Mouse (Mus musculus): ENCODE measurements around the gene Hlx. TPM values are rescaled to one million over a fixed set of nuclear protein-coding genes. Genes with fewer than 3 reads are reported as not detected.
A peak's percentile ranks its signal among the peaks of the same experiment; 100 is the strongest.

Hlx gene
- polyA plus RNA-seq, 1 experiment from 2014 or later = 5.4 TPM

GRCm38 (mm10) chr1:184731091-184731640 lies 1.3 kb downstream of the Hlx start:
- TF ChIP-seq CTCF (IDR thresholded peaks at IDR 0.05; ENCODE audit: low read depth) (no peak), EP300 (optimal IDR thresholded peaks at IDR 0.05) (no peak)
- H3K27me3 ChIP-seq (ENCODE audit: control insufficient read depth, insufficient read depth, low read length) = peaks cover 34% of the 10 kb centered on the region
- H3K36me3 ChIP-seq (ENCODE audit: control insufficient read depth, insufficient read depth, low read length) = no peaks in the 10 kb centered on the region
- WGBS = 9% methylated on average over 18 of the region's 18 CpGs
- DNase-seq (ENCODE audit: low spot score) (no peak), ATAC-seq (ENCODE audit: low FRiP score, low TSS enrichment) (no peak)
- peak overlapping the region; percentile 61 for H3K4me3 ChIP-seq (ENCODE audit: low read depth, low read length)
- H3K9me3 ChIP-seq (ENCODE audit: control insufficient read depth, low read length) = no peaks in the 10 kb centered on the region
- H3K4me2 ChIP-seq (replicated peaks; ENCODE audit: low read depth) = peak overlapping the region; percentile 75
- H3K27ac ChIP-seq (replicated peaks) = peak overlapping the region; percentile 85
- peak overlapping the region; percentile 65 for H3K9ac ChIP-seq (ENCODE audit: low read length)
- no peaks in the 10 kb centered on the region; the same call in 1 of the 2 replicates for H3K4me1 ChIP-seq (replicated peaks; ENCODE audit: control insufficient read depth, insufficient read depth)

DNA sequence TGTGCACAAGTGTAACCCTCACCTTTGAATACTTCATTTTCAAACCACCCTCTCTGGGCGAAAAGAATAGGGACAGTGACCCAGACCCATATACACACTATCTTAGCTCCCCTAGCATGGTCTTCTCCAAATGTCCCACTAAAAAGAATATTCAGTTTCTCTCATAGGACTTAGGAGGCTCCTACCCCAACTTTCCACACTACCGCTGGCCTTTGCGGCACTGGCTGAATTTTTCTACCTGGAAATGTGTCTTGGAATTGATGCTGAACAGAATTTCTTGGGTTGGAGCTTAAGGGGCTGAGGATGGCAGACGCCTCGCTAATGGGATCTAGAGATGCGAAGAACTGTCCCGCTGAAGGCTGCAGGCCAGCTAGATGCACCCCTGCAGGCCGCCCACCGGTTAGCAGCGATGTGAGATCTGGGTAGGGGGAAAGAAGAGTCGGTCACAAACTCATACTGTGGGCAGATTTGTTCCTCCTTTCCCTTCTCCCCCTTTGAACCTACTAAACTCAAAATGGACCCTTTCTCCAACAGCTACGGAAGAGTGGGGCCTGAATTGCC lies 1.9 kb downstream of the Hlx start:
- Histone ChIP-seq H3K9ac (ENCODE audit: low read length) (no peak overlapping the region), H3K4me1 (replicated peaks; ENCODE audit: control insufficient read depth, insufficient read depth) (no peaks in the 10 kb centered on the region; the same call in 1 of the 2 replicates), H3K27ac (replicated peaks) (no peak overlapping the region; the same call in 1 of the 2 replicates), H3K4me3 (ENCODE audit: low read depth, low read length) (peak overlapping the region; percentile 61), H3K9me3 (ENCODE audit: control insufficient read depth, low read length) (no peaks in the 10 kb centered on the region), H3K36me3 (ENCODE audit: control insufficient read depth, insufficient read depth, low read length) (no peaks in the 10 kb centered on the region), H3K4me2 (replicated peaks; ENCODE audit: low read depth) (no peak overlapping the region; the same call in none of the 2 replicates), H3K27me3 (ENCODE audit: control insufficient read depth, insufficient read depth, low read length) (peaks cover 37% of the 10 kb centered on the region)
- TF ChIP-seq CTCF (IDR thresholded peaks at IDR 0.05; ENCODE audit: low read depth) (no peak), EP300 (optimal IDR thresholded peaks at IDR 0.05) (no peak)
- ATAC-seq (ENCODE audit: low FRiP score, low TSS enrichment) (no peak), DNase-seq (ENCODE audit: low spot score) (no peak)
- WGBS = 19% methylated on average over 12 of the region's 12 CpGs

GRCm38 (mm10) chr1:184729357-184730140 lies 2.9 kb downstream of the Hlx start:
- TF ChIP-seq CTCF (IDR thresholded peaks at IDR 0.05; ENCODE audit: low read depth) = no peak
- TF ChIP-seq EP300 (optimal IDR thresholded peaks at IDR 0.05) = no peak
- ATAC-seq (ENCODE audit: low FRiP score, low TSS enrichment) (no peak), DNase-seq (ENCODE audit: low spot score) (no peak)
- 20% methylated on average over 19 of the region's 19 CpGs for WGBS
- Histone ChIP-seq H3K9me3 (ENCODE audit: control insufficient read depth, low read length) (no peaks in the 10 kb centered on the region), H3K9ac (ENCODE audit: low read length) (no peak overlapping the region), H3K36me3 (ENCODE audit: control insufficient read depth, insufficient read depth, low read length) (no peaks in the 10 kb centered on the region), H3K27me3 (ENCODE audit: control insufficient read depth, insufficient read depth, low read length) (peaks cover 40% of the 10 kb centered on the region), H3K4me1 (replicated peaks; ENCODE audit: control insufficient read depth, insufficient read depth) (no peaks in the 10 kb centered on the region; the same call in 1 of the 2 replicates), H3K27ac (replicated peaks) (no peak overlapping the region), H3K4me3 (ENCODE audit: low read depth, low read length) (peak overlapping the region; percentile 22), H3K4me2 (replicated peaks; ENCODE audit: low read depth) (peak overlapping the region; percentile 34)

GRCm38 (mm10) chr1:184728561-184729115 lies 3.8 kb downstream of the Hlx start:
- DNase-seq (ENCODE audit: low spot score) (no peak), ATAC-seq (ENCODE audit: low FRiP score, low TSS enrichment) (no peak)
- Histone ChIP-seq H3K4me1 (replicated peaks; ENCODE audit: control insufficient read depth, insufficient read depth) (no peaks in the 10 kb centered on the region; the same call in 1 of the 2 replicates), H3K36me3 (ENCODE audit: control insufficient read depth, insufficient read depth, low read length) (no peaks in the 10 kb centered on the region), H3K9ac (ENCODE audit: low read length) (no peak overlapping the region), H3K9me3 (ENCODE audit: control insufficient read depth, low read length) (no peaks in the 10 kb centered on the region), H3K27ac (replicated peaks) (no peak overlapping the region), H3K4me2 (replicated peaks; ENCODE audit: low read depth) (0 out of 2 replicates have a peak overlapping the region, but pooled peaks have one; percentile 9), H3K27me3 (ENCODE audit: control insufficient read depth, insufficient read depth, low read length) (peaks cover 35% of the 10 kb centered on the region), H3K4me3 (ENCODE audit: low read depth, low read length) (peak overlapping the region; percentile 29)
- no peak for TF ChIP-seq EP300 (optimal IDR thresholded peaks at IDR 0.05)
- no peak for TF ChIP-seq CTCF (IDR thresholded peaks at IDR 0.05; ENCODE audit: low read depth)
- WGBS = 16% methylated on average over 6 of the region's 6 CpGs

DNA sequence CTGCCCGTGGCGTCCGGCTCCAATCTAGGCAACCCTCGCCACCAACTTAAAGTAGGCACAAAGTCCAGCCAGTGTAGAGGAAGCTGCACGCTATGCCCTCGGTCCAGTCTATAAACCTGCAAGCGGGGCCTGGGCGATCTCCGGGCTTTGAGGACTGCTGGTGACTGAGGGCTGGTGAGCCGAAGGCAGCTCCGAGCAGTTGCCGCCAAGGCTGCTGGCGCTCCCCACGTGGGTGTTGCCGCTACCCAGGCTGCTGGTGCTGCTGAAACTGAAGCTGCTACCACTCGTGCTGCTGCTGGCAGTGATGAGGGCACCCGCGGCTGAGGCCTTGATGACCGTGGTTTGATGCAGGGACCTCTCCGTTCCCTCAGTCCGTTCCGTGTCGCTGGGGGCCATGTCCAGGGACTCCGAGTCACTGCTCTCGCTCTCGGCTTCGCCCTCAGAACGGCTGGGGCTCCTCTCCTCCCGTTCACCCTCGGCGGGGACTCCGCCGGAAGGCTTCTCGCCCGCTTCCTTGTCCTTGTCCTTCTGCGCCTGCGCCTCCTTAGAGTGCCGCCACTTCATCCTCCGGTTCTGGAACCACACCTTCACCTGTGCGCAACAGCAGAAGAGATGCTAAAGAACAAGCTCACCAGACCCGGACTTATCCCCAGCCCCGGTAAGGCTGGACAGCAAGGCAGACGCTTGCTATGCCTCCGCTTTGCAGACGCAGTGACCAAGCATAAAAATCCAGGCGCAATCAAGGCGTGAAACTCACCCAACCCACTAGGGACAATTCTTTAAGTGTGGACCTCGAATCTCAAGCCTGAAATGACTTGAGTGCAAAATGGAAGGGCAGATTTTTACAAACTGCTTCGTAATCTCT lies 4.8 kb downstream of the Hlx start:
- TF ChIP-seq CTCF (IDR thresholded peaks at IDR 0.05; ENCODE audit: low read depth) = no peak
- no peaks in the 10 kb centered on the region; the same call in 1 of the 2 replicates for H3K4me1 ChIP-seq (replicated peaks; ENCODE audit: control insufficient read depth, insufficient read depth)
- DNase-seq (ENCODE audit: low spot score) (peak; percentile 40), ATAC-seq (ENCODE audit: low FRiP score, low TSS enrichment) (no peak)
- peak overlapping the region; percentile 49 for H3K4me2 ChIP-seq (replicated peaks; ENCODE audit: low read depth)
- H3K4me3 ChIP-seq (ENCODE audit: low read depth, low read length) = peak overlapping the region; percentile 29
- 16% methylated on average over 49 of the region's 49 CpGs for WGBS
- no peak overlapping the region for H3K9ac ChIP-seq (ENCODE audit: low read length)
- no peak overlapping the region for H3K27ac ChIP-seq (replicated peaks)
- H3K9me3 ChIP-seq (ENCODE audit: control insufficient read depth, low read length) = no peaks in the 10 kb centered on the region
- no peaks in the 10 kb centered on the region for H3K36me3 ChIP-seq (ENCODE audit: control insufficient read depth, insufficient read depth, low read length)
- H3K27me3 ChIP-seq (ENCODE audit: control insufficient read depth, insufficient read depth, low read length) = peaks cover 33% of the 10 kb centered on the region
